Mouse (Mus musculus) kidney, adult 2 months (tissue): ENCODE measurements around the gene Acsbg2.

Experiments used
- CTCF ChIP-seq: fragments of 200-500 bp; conservative IDR thresholded peaks from 2 replicates; pipeline ENCODE4 v1.5.1; 2011; ENCODE audit warnings: low read depth, mild to moderate bottlenecking, control low read depth, low read length, moderate library complexity, mixed read lengths; ENCODE audit not compliant: insufficient read depth, insufficient read length
- POLR2A ChIP-seq: fragments of 200-500 bp; IDR thresholded peaks from one replicate; pipeline ENCODE4 v1.6.1; 2011; ENCODE audit warnings: low read depth, low read length, control low read depth

DNA sequence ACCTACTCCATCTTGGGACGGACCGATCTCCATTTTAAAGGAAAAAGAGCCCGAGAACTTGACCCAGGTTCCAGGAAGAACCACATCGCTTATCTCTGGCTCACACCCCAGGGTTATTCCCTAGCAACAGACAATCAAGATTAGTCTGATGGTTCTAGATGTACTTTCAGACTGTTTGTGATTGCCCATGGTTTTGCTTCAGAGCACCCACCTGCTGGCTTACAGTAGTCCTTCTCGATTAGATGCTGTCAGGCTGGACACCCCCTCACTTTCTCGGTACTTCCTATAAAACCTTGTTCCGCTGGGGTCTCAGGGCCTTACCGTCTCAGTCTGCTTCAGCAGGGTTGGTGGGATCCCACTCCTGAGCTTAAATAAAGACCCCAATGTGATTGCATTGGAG is 37.9 kb downstream of the Acsbg2 start:
- TF ChIP-seq CTCF: no peak
- no peak for TF ChIP-seq POLR2A
